Mouse (Mus musculus) neutrophil, adult 5-6 weeks (primary cell): ENCODE measurements at regions not wholly inside any gene's neighbourhood (a gene's known extent, or its start where the extent isn't known, plus 50 kb on each side); places are given as distances from the start of the nearest gene placed in this dataset.

Experiments
- ATAC-seq: fragments of 151-379, 151-347 bp; 2 replicates; pipeline ENCODE4 v1.8.0; 2017; ENCODE audit warnings: mild to moderate bottlenecking, moderate TSS enrichment; ENCODE audit not compliant: insufficient number of reproducible peaks, poor library complexity, low FRiP score, severe bottlenecking; ENCODE audit errors: extremely low read depth

DNA sequence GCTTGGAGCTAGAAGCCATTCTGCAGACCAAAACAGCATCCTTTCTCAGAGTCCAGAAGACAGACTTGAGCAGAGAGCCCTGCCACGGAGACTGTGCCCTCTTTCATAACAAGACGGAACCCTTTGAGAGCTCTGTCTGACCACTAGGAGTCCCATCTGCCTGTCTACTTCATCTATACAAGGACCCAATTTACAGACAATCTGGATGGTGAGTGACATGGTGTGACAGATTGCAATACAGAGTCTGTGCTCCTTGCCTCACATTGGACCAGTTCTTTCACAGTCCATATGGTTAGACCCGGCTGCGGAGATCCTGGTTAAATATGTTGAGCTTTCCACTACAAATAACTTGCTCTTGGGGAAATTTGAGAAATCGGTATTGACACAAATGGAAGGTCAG is 410.9 kb downstream of the Gxylt1 start:
- ATAC-seq: no peak

DNA sequence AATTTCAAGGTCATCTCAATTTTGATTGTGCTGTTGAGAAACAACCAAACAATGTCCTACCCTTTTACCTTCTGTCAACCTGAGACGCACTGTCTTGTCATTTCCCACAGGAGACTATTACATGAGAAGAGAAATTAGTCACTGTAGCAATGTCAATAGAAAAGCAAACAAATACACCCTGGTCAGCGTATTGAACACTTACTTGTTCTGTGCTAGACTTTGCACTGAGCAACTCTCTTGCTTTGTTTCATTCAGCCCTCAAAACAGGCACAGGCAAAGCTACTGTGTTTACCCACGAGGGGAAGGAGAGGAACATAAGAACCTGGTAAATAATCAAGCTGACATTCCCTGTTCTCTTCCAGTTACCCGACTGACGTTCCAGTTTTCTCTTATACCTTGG is 424.1 kb downstream of the Gxylt1 start:
- ATAC-seq: no peak

DNA sequence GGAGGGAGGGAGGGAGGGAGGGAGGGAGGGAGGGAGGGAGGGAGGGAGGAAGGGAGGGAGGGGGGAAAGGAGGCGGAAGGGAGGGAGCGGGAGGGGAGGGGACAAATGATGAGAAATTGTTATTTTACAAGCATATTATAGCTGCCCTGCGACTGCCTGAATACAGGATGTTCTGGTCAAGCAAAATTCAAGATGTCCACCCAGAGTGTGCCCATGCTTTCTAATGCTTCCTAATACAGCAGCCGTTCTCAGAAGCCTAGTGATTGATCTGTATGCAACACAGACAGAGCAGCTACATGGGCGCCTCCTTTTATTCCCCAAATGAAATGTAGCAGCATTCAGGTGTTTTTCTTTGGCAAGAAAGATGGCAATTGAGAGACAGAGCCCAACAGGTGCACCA is 434.9 kb downstream of the Gxylt1 start:
- no peak for ATAC-seq

DNA sequence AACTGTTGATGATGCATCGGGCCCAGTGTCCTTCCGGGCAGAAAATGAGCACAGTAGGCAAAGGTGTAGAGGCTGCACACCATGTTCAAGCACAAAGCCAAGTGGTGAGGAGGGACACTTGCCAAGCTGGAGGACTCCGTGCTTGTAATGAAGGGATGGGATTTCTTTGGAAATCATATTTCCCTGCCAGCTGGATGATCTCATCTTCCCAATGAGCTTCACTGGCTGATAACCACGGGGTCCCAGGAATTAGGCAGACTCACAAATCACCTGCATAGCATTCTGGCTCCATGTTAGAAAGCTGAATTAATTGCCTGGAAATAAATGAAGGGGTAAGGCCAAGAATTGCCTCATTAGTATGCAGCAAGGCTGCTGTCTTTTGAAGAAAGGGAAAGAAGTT is 435.4 kb downstream of the Gxylt1 start:
- ATAC-seq: no peak

DNA sequence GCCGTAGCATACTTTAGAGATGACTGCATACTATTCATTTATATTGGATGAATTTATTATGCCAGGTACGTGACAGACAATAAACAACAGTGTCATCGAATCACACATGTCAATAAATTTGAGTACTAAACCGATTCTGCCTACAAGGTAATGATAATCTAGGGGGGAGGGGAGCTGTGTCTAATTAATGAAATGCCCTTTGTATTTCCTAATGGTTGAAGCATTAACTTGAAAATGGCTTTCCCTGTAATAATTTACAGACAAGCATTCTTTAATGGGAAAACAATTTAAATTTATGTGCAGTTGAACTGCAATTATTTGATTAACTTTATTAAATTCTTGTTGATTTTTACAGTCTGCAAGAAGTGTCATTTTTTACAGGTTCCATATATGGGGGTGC is 429.5 kb downstream of the Pdzrn4 start:
- no peak for ATAC-seq
